Mouse (Mus musculus): ENCODE results near the gene Trip11.

DNA sequence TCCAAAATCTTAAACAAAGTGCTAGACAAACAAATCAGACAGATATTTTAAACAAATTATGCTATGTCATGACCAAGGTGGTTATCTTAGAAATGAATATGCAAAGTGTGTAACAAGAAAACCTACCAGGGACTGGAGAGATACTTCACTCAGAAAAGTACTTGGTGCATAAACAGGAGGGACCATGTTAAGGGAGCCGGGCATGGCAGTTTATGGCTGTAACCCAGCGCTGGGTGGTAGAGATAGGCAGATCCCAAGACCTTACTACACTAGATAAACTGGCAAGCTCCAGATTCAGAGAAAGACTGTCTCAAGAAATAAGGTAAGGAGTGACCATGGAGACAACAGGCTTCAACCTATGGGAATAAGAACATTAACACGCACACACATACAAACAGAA is 123.3 kb downstream of the Trip11 start:
- TF ChIP-seq CTCF (IDR thresholded peaks at IDR 0.05; ENCODE audit: borderline replicate concordance, insufficient read depth, low read depth, low read length) (no peak), POLR2A (IDR thresholded peaks at IDR 0.05; ENCODE audit: borderline replicate concordance, insufficient read depth, low read length) (no peak)
